Mouse (Mus musculus): ENCODE results near the gene Ddb2.

DNA sequence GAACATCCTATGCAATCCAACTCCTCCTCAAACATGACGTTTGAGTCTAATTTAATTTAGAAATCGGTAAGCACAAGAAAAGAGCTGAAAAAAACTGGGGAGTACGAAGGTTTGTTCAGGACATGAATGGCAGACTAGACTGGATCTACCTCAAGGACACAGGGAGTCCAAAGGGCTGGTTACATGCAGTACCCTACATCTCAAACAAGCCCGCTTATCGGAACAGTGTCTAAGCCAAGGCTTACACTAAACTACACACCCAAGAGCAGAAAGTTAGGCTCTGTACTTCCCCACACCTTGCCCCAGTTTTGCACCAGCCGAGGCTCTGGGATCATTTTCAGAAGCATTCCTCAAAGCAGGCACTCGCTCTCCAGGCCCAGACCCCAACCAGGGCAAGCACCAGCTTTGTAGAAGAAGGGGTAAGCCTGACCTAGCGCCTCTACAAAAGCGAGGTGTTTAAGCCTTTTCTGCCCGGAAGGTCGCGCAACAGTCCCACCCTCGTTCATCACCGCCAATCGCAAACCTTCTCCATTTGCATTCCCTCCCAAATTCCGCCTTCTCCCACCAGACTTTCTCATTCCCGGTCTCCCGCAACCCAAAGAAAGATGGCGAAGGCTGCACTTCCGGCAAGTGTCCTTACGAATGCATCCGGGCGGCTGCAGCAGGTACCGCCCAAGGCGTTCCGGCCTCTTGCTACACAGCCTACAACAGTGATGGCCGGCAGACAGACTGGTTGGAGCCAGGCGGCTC is 34.4 kb downstream of the Ddb2 start, which contains the start of the genes Nr1h3 and Acp2:
- TF ChIP-seq POLR2A (IDR thresholded peaks at IDR 0.05; ENCODE audit: low read depth, low read length), result peak; percentile 95
- TF ChIP-seq CTCF (IDR thresholded peaks at IDR 0.05; ENCODE audit: borderline replicate concordance, insufficient read depth, low read length), result no peak

Measured in embryonic fibroblast, embryonic 13.5 days (primary cell).